Mouse (Mus musculus) embryonic fibroblast, embryonic 13.5 days (primary cell): Measurements from ENCODE around the gene Zfp286.

ENCODE experiments used
- CTCF ChIP-seq: IDR thresholded peaks from 2 replicates; pipeline ENCODE4 v1.5.1; 2011; ENCODE audit warnings: mild to moderate bottlenecking, control low read depth, low read length, moderate library complexity, borderline replicate concordance; ENCODE audit not compliant: insufficient read depth
- POLR2A ChIP-seq: IDR thresholded peaks from 2 replicates; pipeline ENCODE4 v1.6.1; 2011; ENCODE audit warnings: low read depth, mild to moderate bottlenecking, control low read depth, low read length, moderate library complexity

DNA sequence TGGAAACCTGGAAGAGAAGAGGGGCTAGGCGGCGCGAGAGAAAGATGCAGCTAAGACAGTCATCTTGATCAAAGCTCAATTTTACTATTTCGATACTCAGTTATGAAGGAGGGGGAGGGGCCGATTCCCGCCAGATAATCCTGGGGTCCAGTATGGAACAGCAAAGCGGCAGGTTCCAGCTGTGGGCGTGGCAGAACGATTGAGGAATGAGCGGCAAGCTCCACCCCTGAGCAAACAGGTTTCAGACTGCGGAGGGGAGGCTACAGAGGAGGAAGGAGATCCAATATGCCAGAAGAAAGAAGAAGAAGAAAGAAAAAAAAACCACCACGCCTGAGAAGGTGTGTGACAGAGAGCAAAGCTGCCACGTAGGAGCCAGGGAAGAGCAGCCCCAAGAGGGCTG lies 14.9 kb upstream of the Zfp286 start:
- no peak for TF ChIP-seq CTCF
- no peak for TF ChIP-seq POLR2A
